Mouse (Mus musculus) heart, embryonic 10.5 days (tissue): Measurements from ENCODE around the gene Atxn3. TPM values are rescaled to one million over a fixed set of nuclear protein-coding genes. Genes with fewer than 3 reads are reported as not detected.

Experiments
- DNase-seq: peaks from one replicate; pipeline ENCODE4 v3.0.0-alpha.2; 2017; ENCODE audit warnings: low spot score
- H3K27ac ChIP-seq: fragments of 300-500 bp; sonication (generic); 2 replicates; pipeline ENCODE4 v1.5.1; 2016; ENCODE audit warnings: mild to moderate bottlenecking
- H3K27me3 ChIP-seq: fragments of 300-500 bp; sonication (generic); 2 replicates; pipeline ENCODE4 v1.6.1; 2016; ENCODE audit warnings: mild to moderate bottlenecking; ENCODE audit not compliant: poor library complexity, insufficient read depth, severe bottlenecking
- H3K36me3 ChIP-seq: fragments of 300-500 bp; sonication (generic); 2 replicates; pipeline ENCODE4 v1.6.1; 2016; ENCODE audit warnings: mild to moderate bottlenecking, moderate library complexity
- H3K4me1 ChIP-seq: fragments of 300-500 bp; sonication (generic); 2 replicates; pipeline ENCODE4 v1.6.1; 2016; ENCODE audit warnings: mild to moderate bottlenecking
- H3K4me3 ChIP-seq: fragments of 300-500 bp; sonication (generic); 2 replicates; pipeline ENCODE4 v1.5.1; 2016; ENCODE audit warnings: mild to moderate bottlenecking, moderate library complexity
- H3K9me3 ChIP-seq: fragments of 300-500 bp; sonication (generic); 2 replicates; pipeline ENCODE4 v1.6.1; 2016; ENCODE audit warnings: mild to moderate bottlenecking, moderate library complexity
- WGBS: fragments of 180-500 bp; shearing (Covaris S2); methylation state at CpG from one replicate; pipeline ENCODE4 v1.1.7; 2016; 5-methylcytosine and 5-hydroxymethylcytosine counted together
- polyA plus RNA-seq: library from polyadenylated mRNA; unstranded; fragments of >200 nt; fragmentation: Nextera tagmentation; extraction: Ambion mirVana; gene quantifications from 2 replicates; pipeline ENCODE4 v1.2.1, GENCODE M21; 2016

Atxn3 gene
- polyA plus RNA-seq, 1 experiment from 2014 or later: 8.4 TPM

DNA sequence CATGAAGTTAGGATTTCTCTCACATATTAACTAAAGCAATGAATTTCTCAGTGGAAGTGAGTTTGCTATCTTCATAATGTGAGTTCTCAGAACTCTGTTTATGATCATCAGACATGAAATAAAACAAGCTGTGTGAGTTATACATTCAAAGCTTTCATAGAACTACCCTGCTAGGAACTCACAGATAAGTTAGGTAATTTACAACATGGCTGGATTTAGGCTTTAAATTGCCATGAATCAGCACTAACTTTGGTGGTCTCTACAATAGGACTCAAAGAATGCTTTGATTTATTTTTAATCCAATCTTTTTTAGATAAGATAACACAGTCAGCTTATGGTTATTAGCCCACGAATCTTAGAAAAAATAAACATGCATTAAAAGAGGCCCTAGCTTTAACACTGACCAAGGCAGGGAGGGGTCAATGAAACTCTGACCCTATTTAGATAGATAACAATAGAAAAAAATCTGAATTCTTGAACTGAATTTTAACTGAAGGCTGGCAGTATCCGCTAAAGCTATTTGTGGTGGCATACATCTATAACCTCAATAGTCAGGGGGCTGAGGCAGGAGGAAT, 58.3 kb downstream of the Atxn3 start:
- no peak overlapping the region for H3K4me3 ChIP-seq
- no peak for DNase-seq
- H3K4me1 ChIP-seq: no peaks in the 10 kb centered on the region
- H3K36me3 ChIP-seq: peaks cover 40% of the 10 kb centered on the region
- H3K9me3 ChIP-seq: no peaks in the 10 kb centered on the region
- 76% methylated on average over 2 of the region's 2 CpGs for WGBS
- no peaks in the 10 kb centered on the region for H3K27me3 ChIP-seq
- H3K27ac ChIP-seq: no peak overlapping the region

- H3K27ac ChIP-seq: no peak overlapping the region
- DNase-seq: no peak
- no peaks in the 10 kb centered on the region for H3K4me1 ChIP-seq
- WGBS: 95% methylated on average over 8 of the region's 8 CpGs
- H3K27me3 ChIP-seq: no peaks in the 10 kb centered on the region
- no peaks in the 10 kb centered on the region for H3K9me3 ChIP-seq
- peaks cover 43% of the 10 kb centered on the region for H3K36me3 ChIP-seq
- H3K4me3 ChIP-seq: no peak overlapping the region
Observed at GRCm38 (mm10) chr12:101898966-101899365, 59.1 kb downstream of the Atxn3 start.

GRCm38 (mm10) chr12:101897113-101897512, 60.9 kb downstream of the Atxn3 start:
- DNase-seq: no peak
- 71% methylated on average over 7 of the region's 7 CpGs for WGBS
- Histone ChIP-seq H3K4me3 (no peak overlapping the region), H3K36me3 (peaks cover 51% of the 10 kb centered on the region), H3K27ac (no peak overlapping the region), H3K4me1 (no peaks in the 10 kb centered on the region), H3K27me3 (no peaks in the 10 kb centered on the region), H3K9me3 (no peaks in the 10 kb centered on the region)

DNA sequence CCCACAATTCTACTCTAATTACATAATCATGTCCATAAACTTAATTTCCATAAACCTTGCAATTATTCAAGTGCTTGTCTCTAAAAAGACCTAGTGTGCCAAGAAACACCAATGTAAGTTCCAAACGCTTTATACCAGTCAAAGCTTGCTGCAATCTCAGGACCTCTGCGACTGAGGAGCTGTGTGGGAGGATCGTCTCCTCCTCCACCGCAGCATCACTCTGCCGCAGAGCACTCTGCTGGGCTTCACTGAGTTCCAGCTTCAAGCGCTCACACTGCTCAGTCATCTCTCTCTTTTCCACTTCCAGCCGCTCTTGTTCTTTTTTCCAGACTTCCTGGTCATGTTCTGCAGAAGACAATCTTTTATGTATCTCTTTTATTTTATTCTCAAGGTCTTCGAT, 64.8 kb downstream of the Atxn3 start:
- Histone ChIP-seq H3K27ac (no peak overlapping the region), H3K9me3 (no peaks in the 10 kb centered on the region), H3K4me1 (no peaks in the 10 kb centered on the region), H3K36me3 (peaks cover 57% of the 10 kb centered on the region), H3K27me3 (no peaks in the 10 kb centered on the region), H3K4me3 (no peak overlapping the region)
- DNase-seq: no peak
- 85% methylated on average over 8 of the region's 8 CpGs for WGBS

GRCm38 (mm10) chr12:101892832-101893231, 65.2 kb downstream of the Atxn3 start:
- Histone ChIP-seq H3K4me1 (no peaks in the 10 kb centered on the region), H3K36me3 (peaks cover 58% of the 10 kb centered on the region), H3K4me3 (no peak overlapping the region), H3K27me3 (no peaks in the 10 kb centered on the region), H3K27ac (no peak overlapping the region), H3K9me3 (no peaks in the 10 kb centered on the region)
- no peak for DNase-seq
- WGBS: 94% methylated on average over 2 of the region's 2 CpGs

GRCm38 (mm10) chr12:101891066-101891465, 67.0 kb downstream of the Atxn3 start:
- peaks cover 56% of the 10 kb centered on the region for H3K36me3 ChIP-seq
- WGBS: 94% methylated on average over 5 of the region's 5 CpGs
- DNase-seq: no peak

GRCm38 (mm10) chr12:101889351-101889750, 68.7 kb downstream of the Atxn3 start:
- Histone ChIP-seq H3K4me1 (no peaks in the 10 kb centered on the region), H3K36me3 (peaks cover 72% of the 10 kb centered on the region), H3K9me3 (no peaks in the 10 kb centered on the region), H3K27me3 (no peaks in the 10 kb centered on the region), H3K4me3 (no peak overlapping the region), H3K27ac (no peak overlapping the region)
- DNase-seq: no peak
- 96% methylated on average over 3 of the region's 3 CpGs for WGBS

More at GRCm38 (mm10) chr12:101891066-101891465, 67.0 kb downstream of the Atxn3 start:
- Histone ChIP-seq H3K27me3 (no peaks in the 10 kb centered on the region), H3K9me3 (no peaks in the 10 kb centered on the region), H3K27ac (no peak overlapping the region), H3K4me1 (no peaks in the 10 kb centered on the region), H3K4me3 (no peak overlapping the region)

- H3K4me3 ChIP-seq: no peak overlapping the region
- H3K9me3 ChIP-seq: no peaks in the 10 kb centered on the region
- peaks cover 72% of the 10 kb centered on the region for H3K36me3 ChIP-seq
- 87% methylated on average over 2 of the region's 2 CpGs for WGBS
- DNase-seq: no peak
- H3K27me3 ChIP-seq: no peaks in the 10 kb centered on the region
- H3K27ac ChIP-seq: no peak overlapping the region
- H3K4me1 ChIP-seq: no peaks in the 10 kb centered on the region
Observed at GRCm38 (mm10) chr12:101888312-101888711, 69.7 kb downstream of the Atxn3 start.

DNA sequence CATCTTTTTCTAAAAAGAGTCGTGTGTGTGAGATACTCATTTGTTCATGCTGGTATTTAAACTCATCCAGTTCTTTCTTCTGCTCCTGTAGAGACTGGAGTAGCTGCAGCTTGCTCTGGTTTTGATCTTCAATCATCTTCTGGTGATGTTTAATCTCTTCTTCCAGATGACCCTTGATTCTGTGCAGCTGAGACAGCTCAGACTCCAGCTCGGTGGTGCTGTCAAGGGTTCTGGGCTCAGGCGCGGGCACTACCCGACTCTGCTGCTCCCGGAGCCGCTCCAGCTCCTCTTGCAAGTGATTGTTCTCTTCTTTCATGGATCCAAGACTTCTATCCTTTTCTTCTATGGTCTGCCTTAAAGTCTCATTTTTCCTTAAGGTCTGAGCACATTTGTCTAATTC, 73.1 kb downstream of the Atxn3 start:
- DNase-seq: no peak
- H3K9me3 ChIP-seq: no peaks in the 10 kb centered on the region
- H3K27me3 ChIP-seq: no peaks in the 10 kb centered on the region
- WGBS: 89% methylated on average over 7 of the region's 7 CpGs
- no peak overlapping the region for H3K4me3 ChIP-seq
- no peaks in the 10 kb centered on the region for H3K4me1 ChIP-seq
- H3K27ac ChIP-seq: no peak overlapping the region
- peaks cover 56% of the 10 kb centered on the region for H3K36me3 ChIP-seq

DNA sequence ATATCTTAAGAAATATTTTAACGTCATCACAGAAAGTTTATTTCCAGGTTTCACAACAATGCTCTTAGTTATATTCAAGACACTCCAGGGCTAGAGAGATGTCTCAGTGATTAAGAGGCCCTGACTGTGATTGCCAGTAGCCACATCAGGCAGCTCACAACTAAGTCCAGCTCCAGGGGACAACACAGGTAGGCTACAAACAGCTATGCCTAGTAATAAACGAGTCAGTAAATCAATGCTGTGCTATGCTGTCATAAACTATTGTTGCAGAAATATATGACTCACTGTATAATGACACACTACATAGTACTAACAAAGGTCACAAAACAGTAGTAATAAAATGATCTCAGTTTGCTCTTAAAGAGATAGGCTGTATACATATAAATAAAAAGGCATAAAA, 81.7 kb downstream of the Atxn3 start:
- H3K4me1 ChIP-seq: no peaks in the 10 kb centered on the region
- 93% methylated on average over 2 of the region's 2 CpGs for WGBS
- no peaks in the 10 kb centered on the region for H3K27me3 ChIP-seq
- H3K9me3 ChIP-seq: no peaks in the 10 kb centered on the region
- peaks cover 52% of the 10 kb centered on the region for H3K36me3 ChIP-seq
- no peak overlapping the region for H3K27ac ChIP-seq
- DNase-seq: no peak
- no peak overlapping the region for H3K4me3 ChIP-seq

GRCm38 (mm10) chr12:101875107-101875506, 82.9 kb downstream of the Atxn3 start:
- Histone ChIP-seq H3K4me3 (no peak overlapping the region), H3K27ac (no peak overlapping the region), H3K36me3 (peaks cover 56% of the 10 kb centered on the region), H3K27me3 (no peaks in the 10 kb centered on the region), H3K4me1 (no peaks in the 10 kb centered on the region), H3K9me3 (no peaks in the 10 kb centered on the region)
- DNase-seq: no peak
- WGBS: 70% methylated on average over 1 of the region's 1 CpGs

Other genes with a start within 250 kb of the Atxn3 start
- 0.08 and 0.17 TPM in 2 replicates for gene Tc2n, start 239.7 kb downstream of the Atxn3 start, polyA plus RNA-seq
- gene Fbln5, start 139.2 kb downstream of the Atxn3 start, polyA plus RNA-seq: 4.1 and 7.9 TPM in 2 replicates
- gene Trip11, start 45.0 kb downstream of the Atxn3 start, polyA plus RNA-seq: 20.5 and 20.8 TPM in 2 replicates
- 27.5 and 29.0 TPM in 2 replicates for gene Cpsf2, start 17.7 kb upstream of the Atxn3 start, polyA plus RNA-seq
- 1.9 and 3.7 TPM in 2 replicates for gene Slc24a4, start 170.5 kb upstream of the Atxn3 start, polyA plus RNA-seq